Mouse (Mus musculus): ENCODE measurements at regions not wholly inside any gene's neighbourhood (a gene's known extent, or its start where the extent isn't known, plus 50 kb on each side); places are given as distances from the start of the nearest gene placed in this dataset.

DNA sequence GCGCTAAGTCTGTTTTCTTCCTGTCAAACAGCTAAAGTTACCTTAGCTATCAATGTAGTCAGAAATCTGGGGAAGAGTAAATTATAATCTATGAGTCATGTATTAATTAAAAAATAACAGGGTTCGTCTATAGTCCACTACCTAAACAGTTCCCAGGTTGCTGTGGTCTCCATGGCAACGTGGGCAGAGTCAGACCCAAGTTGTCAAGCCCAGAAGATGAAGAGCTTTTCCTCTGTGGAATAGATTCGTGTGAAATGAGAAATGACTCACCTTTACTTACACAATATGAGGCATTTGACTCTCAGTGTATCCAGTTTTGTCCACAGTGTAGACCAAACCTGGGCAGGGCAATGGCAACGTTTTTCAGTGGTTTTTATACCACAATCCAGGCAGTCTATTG is 149.2 kb downstream of the Tmem17 start:
- TF ChIP-seq POLR2A (IDR thresholded peaks at IDR 0.05; ENCODE audit: borderline replicate concordance, extremely low read depth, insufficient read depth, insufficient read length, poor library complexity, severe bottlenecking): no peak
- no peak for TF ChIP-seq CTCF (IDR thresholded peaks at IDR 0.05; ENCODE audit: borderline replicate concordance, extremely low read depth, insufficient read depth, insufficient read length)

Measured in brain, embryonic 14.5 days (tissue).